Comparison of ENCODE assay signal across 10 mouse cellular contexts in genomic region chr4:88356652-88357051, GRCm38 (mm10).
DNase-seq lines count a peak whose midpoint lies in the region; ATAC-seq lines count a peak whose summit lies in the region.
"Had no signal": no experiment of that assay in that cellular context is flagged by ENCODE, and none has a peak within 500 bp of the region (broad histone marks: within the 10 kb centered on the region; RNA-seq: fewer than 3 reads in every experiment).

No protein-coding gene starts in this region.

- no peaks in the 10 kb centered on the region for H3K4me1 ChIP-seq in heart, embryonic 11.5 days (ENCODE audit: control insufficient read depth, insufficient read depth, low read length)
- H3K4me1 ChIP-seq: lung, embryonic 15.5 days had no signal

- DNase-seq in embryo, embryonic 10 days (ENCODE audit: low spot score): peak; percentile 62
- no peak for DNase-seq in embryo, embryonic 9.5 days (ENCODE audit: extremely low spot score)
- DNase-seq in left cerebral cortex, postnatal 14 days (ENCODE audit: low spot score in 2 of 2): peak; percentile 30 to 46
- no peak for DNase-seq in left cerebral cortex, adult 8-10 months (ENCODE audit: low spot score in 2 of 2)
- DNase-seq in right cerebral cortex, adult 2 months (ENCODE audit: low spot score in 2 of 2): peak; percentile 26 to 48
- no peak for DNase-seq in heart, adult 8-10 months (ENCODE audit: low spot score)

- H3K9me3 ChIP-seq in heart, embryonic 11.5 days (replicated peaks; ENCODE audit: control insufficient read depth, low read length): no peaks in the 10 kb centered on the region
- H3K9me3 ChIP-seq: lung, embryonic 15.5 days had no signal

- 68% methylated on average over 2 of the region's 2 CpGs for WGBS in heart, embryonic 11.5 days (ENCODE audit: insufficient replicate concordance)

- H3K4me3 ChIP-seq in heart, embryonic 11.5 days (ENCODE audit: low read depth, low read length): no peak overlapping the region
- H3K4me3 ChIP-seq: lung, embryonic 15.5 days had no signal

- peak; percentile 91 for ATAC-seq in common myeloid progenitor, adult 5-6 weeks (replicated peaks; ENCODE audit: low read depth, poor library complexity, severe bottlenecking)
- ATAC-seq in heart, embryonic 11.5 days (replicated peaks; ENCODE audit: insufficient number of reproducible peaks, low FRiP score, low TSS enrichment): no peak
- ATAC-seq: hindbrain, embryonic 16.5 days had no signal

- intact Hi-C loops in left cerebral cortex, postnatal 14 days (cut with DNase I): loop anchor here (10.0 kb wide), 1 partner anchor 188 kb away; no protein-coding TSS in a partner anchor

- H3K36me3 ChIP-seq in heart, embryonic 11.5 days (ENCODE audit: control insufficient read depth, insufficient read depth, low read length): no peaks in the 10 kb centered on the region
- H3K36me3 ChIP-seq: lung, embryonic 15.5 days had no signal

- no peaks in the 10 kb centered on the region for H3K27me3 ChIP-seq in heart, embryonic 11.5 days (ENCODE audit: control insufficient read depth, insufficient read depth, low read length)
- H3K27me3 ChIP-seq: lung, embryonic 15.5 days had no signal

- H3K27ac ChIP-seq in heart, embryonic 11.5 days (ENCODE audit: low read depth, low read length): no peak overlapping the region
- H3K27ac ChIP-seq: lung, embryonic 15.5 days had no signal

- H3K4me2 ChIP-seq in heart, embryonic 11.5 days: no peak overlapping the region
- H3K4me2 ChIP-seq: lung, embryonic 15.5 days had no signal

- no peak overlapping the region for H3K9ac ChIP-seq in heart, embryonic 11.5 days (ENCODE audit: low read depth, low read length)
- H3K9ac ChIP-seq: lung, embryonic 15.5 days had no signal

Comparison
In these comparisons a context has a peak if more than half of its experiments do, and no peak if none do; other contexts are left out.
1. DNase-seq: peak in embryo, embryonic 10 days (single experiment), left cerebral cortex, postnatal 14 days (2 of 2) and right cerebral cortex, adult 2 months (2 of 2); none in embryo, embryonic 9.5 days (single experiment), left cerebral cortex, adult 8-10 months (0 of 2) and heart, adult 8-10 months (single experiment).